Mouse (Mus musculus): ENCODE data around the gene Bmyc.

- TF ChIP-seq CTCF (conservative IDR thresholded peaks at IDR 0.05; ENCODE audit: insufficient read depth, insufficient read length, low read depth, low read length): no peak
- no peak for TF ChIP-seq POLR2A (IDR thresholded peaks at IDR 0.05; ENCODE audit: low read depth, low read length)
Measured at GRCm38 (mm10) chr2:25686941-25687340, 19.6 kb upstream of the Bmyc start.

All from kidney, adult 2 months (tissue).